Mouse (Mus musculus): Measurements from ENCODE around the gene Clba1. TPM values are rescaled to one million over a fixed set of nuclear protein-coding genes. Genes with fewer than 3 reads are reported as not detected.
A peak's percentile ranks its signal among the peaks of the same experiment; 100 is the strongest.

Clba1 gene
- polyA plus RNA-seq (2015; fragmentation: Nextera tagmentation; extraction: Ambion mirVana): 3.6 TPM in 2 replicates

DNA sequence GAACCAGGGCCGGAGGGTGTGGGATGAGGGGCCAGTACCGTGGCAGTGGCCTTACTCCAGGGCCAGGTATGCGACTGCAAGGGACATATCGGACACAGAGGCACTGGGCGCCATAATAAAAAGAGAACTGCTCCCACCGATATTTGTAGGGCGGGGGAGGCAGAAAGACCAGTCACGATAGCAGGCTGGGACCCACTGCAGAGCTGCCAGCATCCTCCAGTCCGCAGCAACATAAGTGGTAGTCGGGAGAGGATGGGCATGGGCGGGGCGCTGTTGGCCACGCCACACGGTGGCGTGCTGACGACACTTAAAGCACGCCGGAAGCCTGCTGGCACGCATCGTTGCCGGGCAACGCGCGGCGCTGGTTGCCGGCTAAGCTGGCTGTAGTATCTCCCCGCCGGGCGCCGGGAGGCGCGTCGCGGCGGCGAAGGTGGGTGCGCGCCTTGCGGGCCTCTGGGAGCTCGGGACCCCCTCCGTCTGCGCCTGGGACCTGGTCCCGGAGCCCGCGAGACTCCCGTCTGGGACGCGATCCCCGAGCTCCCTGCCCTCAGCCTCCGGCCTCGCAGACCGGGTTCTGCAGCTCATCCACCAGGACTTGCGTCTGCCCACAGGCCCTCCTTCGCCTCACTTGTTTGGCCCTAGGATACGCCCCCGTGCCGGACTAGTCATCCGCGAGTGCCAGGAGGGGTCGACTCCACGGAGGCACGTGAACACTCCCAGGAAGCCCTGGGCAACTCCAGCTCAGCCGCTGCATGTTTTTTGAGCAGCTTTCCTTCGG, at the start of gene Clba1:
TSS of gene Clba1 (plus strand) at position 351 of the 778 bp plus-strand sequence.
- peak within 1 kb of the TSS; percentile 96 for H3K4me2 ChIP-seq (replicated peaks; ENCODE audit: low read depth)
- H3K27me3 ChIP-seq (replicated peaks; ENCODE audit: control insufficient read depth, insufficient read depth, low read length): no peaks in the 10 kb centered on the region
- H3K4me3 ChIP-seq (ENCODE audit: low read depth, low read length): peak within 1 kb of the TSS; percentile 65
- peak within 1 kb of the TSS; percentile 52 for H3K9ac ChIP-seq (ENCODE audit: low read depth, low read length)
- 1% methylated on average over 62 of the region's 64 CpGs for WGBS
- peak; percentile 75 for TF ChIP-seq CTCF (IDR thresholded peaks at IDR 0.05; ENCODE audit: low read depth)
- no peak within 1 kb of the TSS for H3K27ac ChIP-seq (ENCODE audit: low read depth, low read length)
- no peaks in the 10 kb centered on the region for H3K4me1 ChIP-seq (replicated peaks; ENCODE audit: control insufficient read depth, insufficient read depth, low read length)
- 0 out of 2 replicates have a peak, but pooled peaks cover 3% of the 10 kb centered on the region for H3K36me3 ChIP-seq (ENCODE audit: control insufficient read depth, insufficient read depth)
- no peaks in the 10 kb centered on the region for H3K9me3 ChIP-seq (ENCODE audit: control insufficient read depth)
- ATAC-seq: peak; percentile 90

DNA sequence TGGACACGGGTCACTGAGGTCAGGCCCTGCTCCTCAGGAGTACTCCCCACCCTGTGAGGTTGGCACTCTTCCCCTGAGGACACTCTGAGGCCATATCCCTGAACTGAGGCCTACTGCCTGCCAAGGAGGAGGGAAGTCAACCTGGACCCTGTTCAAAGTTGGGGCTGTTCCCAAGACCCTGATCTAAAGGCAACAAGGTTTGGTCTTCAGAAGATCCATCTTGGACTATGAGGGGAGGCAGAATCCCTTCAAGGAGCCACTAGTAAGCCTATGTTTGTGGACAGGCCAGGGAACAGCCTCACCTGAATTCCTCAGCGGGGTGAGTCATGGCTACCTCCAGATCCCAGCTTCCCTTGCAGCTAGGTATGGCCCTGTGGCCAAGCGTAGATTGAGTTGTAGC, 49.3 kb upstream of the Clba1 start:
- Histone ChIP-seq H3K9ac (ENCODE audit: low read depth, low read length) (no peak overlapping the region), H3K4me3 (ENCODE audit: low read depth, low read length) (no peak overlapping the region), H3K27ac (ENCODE audit: low read depth, low read length) (no peak overlapping the region), H3K4me2 (replicated peaks; ENCODE audit: low read depth) (no peak overlapping the region), H3K9me3 (ENCODE audit: control insufficient read depth) (no peaks in the 10 kb centered on the region), H3K4me1 (replicated peaks; ENCODE audit: control insufficient read depth, insufficient read depth, low read length) (0 out of 2 replicates have a peak, but pooled peaks cover 6% of the 10 kb centered on the region), H3K27me3 (replicated peaks; ENCODE audit: control insufficient read depth, insufficient read depth, low read length) (no peaks in the 10 kb centered on the region), H3K36me3 (ENCODE audit: control insufficient read depth, insufficient read depth) (no peaks in the 10 kb centered on the region)
- 89% methylated on average over 3 of the region's 3 CpGs for WGBS
- TF ChIP-seq CTCF (IDR thresholded peaks at IDR 0.05; ENCODE audit: low read depth): no peak
- no peak for ATAC-seq

DNA sequence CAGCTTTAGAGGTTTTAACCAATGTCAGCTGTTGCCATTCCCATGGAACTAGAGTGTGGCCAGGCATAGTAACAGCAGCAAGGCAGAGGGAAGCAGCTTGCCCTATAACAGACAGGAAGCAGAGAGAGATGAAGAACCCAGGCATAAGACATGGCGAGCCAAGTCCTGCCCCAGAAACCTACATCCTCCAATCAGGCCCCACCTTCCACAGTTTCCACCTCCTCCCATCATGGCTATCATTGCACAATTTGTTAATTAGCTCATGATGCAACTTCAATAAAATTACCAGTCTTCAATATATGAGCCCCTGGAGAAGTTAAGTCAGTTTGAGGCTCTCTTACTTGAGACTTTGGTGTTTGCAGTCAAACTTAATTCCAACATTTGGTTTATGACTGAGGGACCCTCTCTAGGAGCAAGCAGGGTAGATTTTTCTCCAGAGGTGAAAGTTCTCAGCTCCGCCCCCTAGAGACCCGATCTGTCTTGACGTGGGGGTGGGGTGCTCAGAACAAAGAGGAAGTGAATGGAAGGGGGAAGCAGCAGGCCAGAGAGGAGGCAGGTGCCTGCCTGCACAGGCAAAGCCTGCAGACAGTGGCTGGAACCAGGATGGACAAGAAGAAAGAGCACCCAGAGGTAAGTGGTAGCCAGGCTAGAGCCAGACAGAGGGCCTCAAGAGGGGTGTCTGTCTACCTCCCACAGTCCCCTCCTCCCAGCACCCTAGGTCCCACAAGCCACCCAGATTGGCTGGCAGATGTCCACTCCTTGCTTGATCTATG, 48.4 kb upstream of the Clba1 start, which contains the start of gene Pld4:
TSS of gene Pld4 (plus strand) at position 502 of the 773 bp plus-strand sequence.
- TF ChIP-seq CTCF (IDR thresholded peaks at IDR 0.05; ENCODE audit: low read depth): no peak
- Histone ChIP-seq H3K36me3 (ENCODE audit: control insufficient read depth, insufficient read depth) (no peaks in the 10 kb centered on the region), H3K9ac (ENCODE audit: low read depth, low read length) (no peak within 1 kb of the TSS), H3K9me3 (ENCODE audit: control insufficient read depth) (no peaks in the 10 kb centered on the region), H3K27me3 (replicated peaks; ENCODE audit: control insufficient read depth, insufficient read depth, low read length) (no peaks in the 10 kb centered on the region), H3K4me2 (replicated peaks; ENCODE audit: low read depth) (no peak within 1 kb of the TSS), H3K4me1 (replicated peaks; ENCODE audit: control insufficient read depth, insufficient read depth, low read length) (0 out of 2 replicates have a peak, but pooled peaks cover 6% of the 10 kb centered on the region), H3K4me3 (ENCODE audit: low read depth, low read length) (no peak within 1 kb of the TSS), H3K27ac (ENCODE audit: low read depth, low read length) (no peak within 1 kb of the TSS)
- ATAC-seq: no peak
- WGBS: 45% methylated on average over 4 of the region's 4 CpGs

- Histone ChIP-seq H3K4me1 (replicated peaks; ENCODE audit: control insufficient read depth, insufficient read depth, low read length) (0 out of 2 replicates have a peak, but pooled peaks cover 4% of the 10 kb centered on the region), H3K27ac (ENCODE audit: low read depth, low read length) (no peak overlapping the region), H3K27me3 (replicated peaks; ENCODE audit: control insufficient read depth, insufficient read depth, low read length) (no peaks in the 10 kb centered on the region), H3K4me3 (ENCODE audit: low read depth, low read length) (no peak overlapping the region), H3K9ac (ENCODE audit: low read depth, low read length) (no peak overlapping the region), H3K9me3 (ENCODE audit: control insufficient read depth) (no peaks in the 10 kb centered on the region), H3K4me2 (replicated peaks; ENCODE audit: low read depth) (no peak overlapping the region), H3K36me3 (ENCODE audit: control insufficient read depth, insufficient read depth) (no peaks in the 10 kb centered on the region)
- ATAC-seq: no peak
- WGBS: 88% methylated on average over 4 of the region's 4 CpGs
- no peak for TF ChIP-seq CTCF (IDR thresholded peaks at IDR 0.05; ENCODE audit: low read depth)
Measured at GRCm38 (mm10) chr12:112761411-112761810, 47.3 kb upstream of the Clba1 start.

DNA sequence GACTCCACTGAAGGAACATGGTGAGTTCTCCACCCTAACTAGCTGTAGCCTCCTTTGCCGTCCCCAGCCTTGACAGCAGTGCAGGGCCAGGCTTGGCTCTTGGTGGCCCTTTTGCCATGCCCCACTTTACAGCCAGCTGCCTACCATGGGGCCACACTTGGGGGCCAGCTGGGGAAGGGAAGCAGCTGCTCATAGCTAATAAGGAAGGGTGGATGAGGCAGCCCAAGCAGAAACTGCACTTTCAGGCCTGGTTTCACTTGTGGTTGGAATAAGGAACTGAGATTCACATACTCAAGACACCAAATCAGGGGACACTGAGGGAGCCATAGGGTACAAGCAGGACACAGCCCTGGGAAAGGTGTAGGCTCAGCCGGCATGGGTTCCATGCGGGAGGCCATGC, 46.7 kb upstream of the Clba1 start:
- Histone ChIP-seq H3K27ac (ENCODE audit: low read depth, low read length) (no peak overlapping the region), H3K9me3 (ENCODE audit: control insufficient read depth) (no peaks in the 10 kb centered on the region), H3K36me3 (ENCODE audit: control insufficient read depth, insufficient read depth) (no peaks in the 10 kb centered on the region), H3K4me1 (replicated peaks; ENCODE audit: control insufficient read depth, insufficient read depth, low read length) (0 out of 2 replicates have a peak, but pooled peaks cover 4% of the 10 kb centered on the region), H3K4me3 (ENCODE audit: low read depth, low read length) (no peak overlapping the region), H3K4me2 (replicated peaks; ENCODE audit: low read depth) (no peak overlapping the region), H3K27me3 (replicated peaks; ENCODE audit: control insufficient read depth, insufficient read depth, low read length) (no peaks in the 10 kb centered on the region), H3K9ac (ENCODE audit: low read depth, low read length) (no peak overlapping the region)
- 68% methylated on average over 3 of the region's 3 CpGs for WGBS
- TF ChIP-seq CTCF (IDR thresholded peaks at IDR 0.05; ENCODE audit: low read depth): no peak
- ATAC-seq: peak; percentile 80

GRCm38 (mm10) chr12:112763176-112763575, 45.6 kb upstream of the Clba1 start:
- H3K9ac ChIP-seq (ENCODE audit: low read depth, low read length): no peak overlapping the region
- 77% methylated on average over 4 of the region's 4 CpGs for WGBS
- H3K4me1 ChIP-seq (replicated peaks; ENCODE audit: control insufficient read depth, insufficient read depth, low read length): 0 out of 2 replicates have a peak, but pooled peaks cover 4% of the 10 kb centered on the region
- H3K27ac ChIP-seq (ENCODE audit: low read depth, low read length): no peak overlapping the region
- H3K36me3 ChIP-seq (ENCODE audit: control insufficient read depth, insufficient read depth): no peaks in the 10 kb centered on the region
- H3K4me2 ChIP-seq (replicated peaks; ENCODE audit: low read depth): no peak overlapping the region
- TF ChIP-seq CTCF (IDR thresholded peaks at IDR 0.05; ENCODE audit: low read depth): no peak
- H3K4me3 ChIP-seq (ENCODE audit: low read depth, low read length): no peak overlapping the region
- H3K9me3 ChIP-seq (ENCODE audit: control insufficient read depth): no peaks in the 10 kb centered on the region
- ATAC-seq: no peak
- no peaks in the 10 kb centered on the region for H3K27me3 ChIP-seq (replicated peaks; ENCODE audit: control insufficient read depth, insufficient read depth, low read length)

Data from intestine, postnatal 0 days (tissue).